Mouse (Mus musculus): Measurements from ENCODE around the gene Trdn.

Gene Trdn

GRCm38 (mm10) chr10:33375474-33376029 is 295.2 kb downstream of the Trdn start:
- no peak for DNase-seq (ENCODE audit: low read depth)

Measured in fibroblast of lung, adult 2 months (primary cell).